Mouse (Mus musculus) stomach, postnatal 0 days (tissue): ENCODE measurements around the gene Pitpnm2. TPM values are rescaled to one million over a fixed set of nuclear protein-coding genes. Genes with fewer than 3 reads are reported as not detected.
A peak's percentile ranks its signal among the peaks of the same experiment; 100 is the strongest.

ENCODE experiments used
- ATAC-seq: fragments of 200-750 bp; cut with Nextera tagmentation; 2 replicates; pipeline ENCODE4 v1.8.0; 2017; ENCODE audit not compliant: low FRiP score, low TSS enrichment
- DNase-seq: peaks from one replicate; pipeline ENCODE4 v3.0.0-alpha.2; 2016; ENCODE audit warnings: low spot score
- H3K27ac ChIP-seq: fragments of 300-500 bp; sonication (generic); replicated peaks from 2 replicates; pipeline ENCODE4 v1.5.1; 2014; ENCODE audit warnings: mild to moderate bottlenecking, control low read depth
- H3K27me3 ChIP-seq: fragments of 300-500 bp; sonication (generic); 2 replicates; pipeline ENCODE4 v1.6.1; 2014; ENCODE audit warnings: low read length; ENCODE audit not compliant: control insufficient read depth, insufficient read depth
- H3K36me3 ChIP-seq: fragments of 300-500 bp; sonication (generic); 2 replicates; pipeline ENCODE4 v1.6.1; 2014; ENCODE audit warnings: low read length, mixed read lengths; ENCODE audit not compliant: control insufficient read depth, insufficient read depth
- H3K4me1 ChIP-seq: fragments of 300-500 bp; sonication (generic); replicated peaks from 2 replicates; pipeline ENCODE4 v1.6.1; 2014; ENCODE audit warnings: antibody characterized with exemption; ENCODE audit not compliant: control insufficient read depth, insufficient read depth
- H3K4me2 ChIP-seq: fragments of 300-500 bp; sonication (generic); replicated peaks from 2 replicates; pipeline ENCODE4 v1.6.1; 2014; ENCODE audit warnings: low read depth, mild to moderate bottlenecking, control low read depth, moderate library complexity
- H3K4me3 ChIP-seq: fragments of 300-500 bp; sonication (generic); 2 replicates; pipeline ENCODE4 v1.5.1; 2014; ENCODE audit warnings: low read depth, low read length, control low read depth
- H3K9ac ChIP-seq: fragments of 300-500 bp; sonication (generic); 2 replicates; pipeline ENCODE4 v1.6.1; 2014; ENCODE audit warnings: mild to moderate bottlenecking, low read length, control low read depth, mixed read lengths
- H3K9me3 ChIP-seq: fragments of 300-500 bp; sonication (generic); 2 replicates; pipeline ENCODE4 v1.6.1; 2016; ENCODE audit warnings: low read length; ENCODE audit not compliant: control insufficient read depth
- CTCF ChIP-seq: IDR thresholded peaks from 2 replicates; pipeline ENCODE4 v1.5.1; 2016; ENCODE audit warnings: antibody characterized with exemption, low read depth, mild to moderate bottlenecking, moderate library complexity
- EP300 ChIP-seq: optimal IDR thresholded peaks from 2 replicates; pipeline ENCODE3; 2016; ENCODE audit warnings: antibody characterized with exemption
- WGBS: fragments of 180-500 bp; shearing (Covaris S2); extraction: QIAGEN DNeasy Blood & Tissue Kit; methylation state at CpG from one replicate; pipeline ENCODE4 v1.1.7; 2014; 5-methylcytosine and 5-hydroxymethylcytosine counted together
- polyA plus RNA-seq: library from polyadenylated mRNA; unstranded; fragments of >200 nt; fragmentation: Nextera tagmentation; extraction: Ambion mirVana; gene quantifications from 2 replicates; pipeline ENCODE4 v1.2.1, GENCODE M21; 2015

Pitpnm2 gene
- polyA plus RNA-seq, 1 experiment from 2014 or later, result 1.8 TPM

GRCm38 (mm10) chr5:124162577-124162976, 87.0 kb downstream of the Pitpnm2 start:
- DNase-seq (peak; percentile 58), ATAC-seq (peak; percentile 50)
- Histone ChIP-seq H3K9me3 (no peaks in the 10 kb centered on the region), H3K27ac (no peak overlapping the region), H3K36me3 (no peaks in the 10 kb centered on the region), H3K4me2 (no peak overlapping the region), H3K9ac (no peak overlapping the region), H3K4me3 (no peak overlapping the region), H3K27me3 (no peaks in the 10 kb centered on the region), H3K4me1 (peaks cover 8% of the 10 kb centered on the region; the same call in 1 of the 2 replicates)
- 62% methylated on average over 5 of the region's 5 CpGs for WGBS
- TF ChIP-seq CTCF (peak; percentile 82), EP300 (no peak)

- H3K4me3 ChIP-seq, result no peak overlapping the region
- H3K4me2 ChIP-seq, result no peak overlapping the region
- WGBS, result 44% methylated on average over 10 of the region's 10 CpGs
- DNase-seq (no peak), ATAC-seq (no peak)
- H3K4me1 ChIP-seq, result peaks cover 8% of the 10 kb centered on the region; the same call in 1 of the 2 replicates
- H3K27ac ChIP-seq, result no peak overlapping the region
- no peaks in the 10 kb centered on the region for H3K27me3 ChIP-seq
- no peaks in the 10 kb centered on the region for H3K9me3 ChIP-seq
- no peak for TF ChIP-seq CTCF
- no peaks in the 10 kb centered on the region for H3K36me3 ChIP-seq
- H3K9ac ChIP-seq, result no peak overlapping the region
These were observed 87.7 kb downstream of the Pitpnm2 start for GRCm38 (mm10) chr5:124161831-124162230.

- peak overlapping the region; percentile 31 for H3K9ac ChIP-seq
- H3K27me3 ChIP-seq, result no peaks in the 10 kb centered on the region
- no peaks in the 10 kb centered on the region for H3K9me3 ChIP-seq
- H3K27ac ChIP-seq, result peak overlapping the region; percentile 24
- H3K4me1 ChIP-seq, result no peaks in the 10 kb centered on the region
- ATAC-seq (peak; percentile 62; the same call in 1 of the 2 replicates), DNase-seq (peak; percentile 30)
- 28% methylated on average over 7 of the region's 7 CpGs for WGBS
- no peaks in the 10 kb centered on the region for H3K36me3 ChIP-seq
- no peak overlapping the region for H3K4me3 ChIP-seq
- no peak overlapping the region for H3K4me2 ChIP-seq
- TF ChIP-seq EP300 (no peak), CTCF (no peak)
These were observed 90.1 kb downstream of the Pitpnm2 start for GRCm38 (mm10) chr5:124159453-124159852.

GRCm38 (mm10) chr5:124158305-124158704, 91.3 kb downstream of the Pitpnm2 start:
- Histone ChIP-seq H3K4me2 (no peak overlapping the region), H3K9me3 (no peaks in the 10 kb centered on the region), H3K27me3 (no peaks in the 10 kb centered on the region), H3K4me1 (no peaks in the 10 kb centered on the region), H3K9ac (no peak overlapping the region), H3K4me3 (no peak overlapping the region), H3K27ac (no peak overlapping the region), H3K36me3 (no peaks in the 10 kb centered on the region)
- DNase-seq (no peak), ATAC-seq (no peak)
- 65% methylated on average over 4 of the region's 4 CpGs for WGBS
- TF ChIP-seq CTCF (no peak), EP300 (no peak)

GRCm38 (mm10) chr5:124155943-124156342, 93.6 kb downstream of the Pitpnm2 start:
- no peaks in the 10 kb centered on the region for H3K27me3 ChIP-seq
- no peak overlapping the region for H3K4me3 ChIP-seq
- H3K36me3 ChIP-seq, result no peaks in the 10 kb centered on the region; the same call in 1 of the 2 replicates
- no peak for TF ChIP-seq CTCF
- TF ChIP-seq EP300, result no peak
- no peaks in the 10 kb centered on the region for H3K9me3 ChIP-seq
- H3K4me1 ChIP-seq, result no peaks in the 10 kb centered on the region
- DNase-seq (no peak), ATAC-seq (no peak)
- no peak overlapping the region for H3K4me2 ChIP-seq
- no peak overlapping the region for H3K9ac ChIP-seq
- 56% methylated on average over 5 of the region's 5 CpGs for WGBS
- no peak overlapping the region for H3K27ac ChIP-seq

GRCm38 (mm10) chr5:124152734-124153133, 96.8 kb downstream of the Pitpnm2 start:
- Histone ChIP-seq H3K9ac (no peak overlapping the region), H3K27me3 (no peaks in the 10 kb centered on the region), H3K4me1 (no peaks in the 10 kb centered on the region), H3K4me3 (no peak overlapping the region), H3K9me3 (no peaks in the 10 kb centered on the region), H3K4me2 (no peak overlapping the region), H3K27ac (no peak overlapping the region), H3K36me3 (no peaks in the 10 kb centered on the region; the same call in 1 of the 2 replicates)
- TF ChIP-seq CTCF (no peak), EP300 (no peak)
- DNase-seq (no peak), ATAC-seq (no peak)
- WGBS, result 74% methylated on average over 4 of the region's 4 CpGs
